Mouse (Mus musculus): ENCODE measurements around the gene Rps6ka4. TPM values are rescaled to one million over a fixed set of nuclear protein-coding genes. Genes with fewer than 3 reads are reported as not detected.

Rps6ka4 gene
- total and polyA plus RNA-seq, 3 experiments = 12.9 to 17.9 (median 15.9) TPM

DNA sequence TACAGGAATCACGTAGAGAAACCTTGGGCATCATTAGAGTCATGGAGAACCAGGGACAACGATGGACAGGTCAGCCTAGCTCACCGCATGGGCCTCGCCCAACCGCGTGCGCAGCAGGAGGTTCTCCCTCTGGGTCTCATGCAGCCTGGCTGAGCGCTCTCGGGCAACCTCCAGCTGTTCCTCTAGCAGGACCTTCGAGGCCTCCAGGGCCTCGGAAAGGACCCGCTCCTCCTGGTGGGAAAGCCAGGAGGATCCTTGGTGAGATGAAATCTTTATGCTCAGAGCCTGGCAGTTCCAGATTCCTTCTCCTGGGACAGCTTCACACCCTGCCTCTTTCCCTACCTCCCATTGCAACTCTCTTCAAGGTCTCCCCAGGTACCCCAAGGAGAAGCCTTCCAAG is 14.2 kb upstream of the Rps6ka4 start:
- no peaks in the 10 kb centered on the region for H3K36me3 ChIP-seq (ENCODE audit: control insufficient read depth, insufficient read depth, low read length)
- WGBS = 91% methylated on average over 12 of the region's 12 CpGs
- H3K9ac ChIP-seq (ENCODE audit: low read depth, low read length) = no peak overlapping the region
- intact Hi-C loops (cut with DNase I) = no loop called here
- no peaks in the 10 kb centered on the region for H3K27me3 ChIP-seq (ENCODE audit: control insufficient read depth, insufficient read depth, low read length)
- 0 out of 2 replicates have a peak, but pooled peaks cover 2% of the 10 kb centered on the region for H3K4me1 ChIP-seq (ENCODE audit: control insufficient read depth, insufficient read depth, low read length)
- no peak for TF ChIP-seq CTCF (IDR thresholded peaks at IDR 0.05)
- TF ChIP-seq POLR2A (IDR thresholded peaks at IDR 0.05; ENCODE audit: insufficient read depth, low read depth, low read length) = no peak
- DNase-seq = no peak
- no peak overlapping the region for H3K27ac ChIP-seq
- no peaks in the 10 kb centered on the region for H3K79me2 ChIP-seq (replicated peaks; ENCODE audit: control insufficient read depth, insufficient read depth, low read length)
- H3K4me3 ChIP-seq = no peak overlapping the region

DNA sequence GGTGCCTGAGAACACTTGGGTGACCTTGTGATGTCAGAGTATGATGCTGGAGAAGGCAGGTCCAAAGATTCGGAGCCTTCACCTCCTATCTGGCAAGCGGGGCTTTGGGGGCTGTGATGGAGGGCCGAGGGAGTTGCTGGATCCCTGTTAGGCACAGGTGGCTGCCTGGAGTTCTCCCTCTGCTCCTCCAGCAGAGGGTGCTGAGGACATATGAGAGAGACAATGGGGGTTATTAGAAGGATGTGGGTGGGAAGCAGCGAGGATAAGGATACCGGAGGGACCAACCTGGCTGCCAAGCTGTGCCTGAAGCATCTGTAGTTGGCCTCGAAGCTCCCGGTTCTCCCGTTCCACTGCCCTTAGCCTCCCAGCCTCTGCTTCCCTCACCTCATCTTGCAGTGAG is 13.5 kb upstream of the Rps6ka4 start:
- DNase-seq = no peak
- H3K4me3 ChIP-seq = no peak overlapping the region
- TF ChIP-seq CTCF (IDR thresholded peaks at IDR 0.05) (peak; percentile 40), POLR2A (IDR thresholded peaks at IDR 0.05; ENCODE audit: insufficient read depth, low read depth, low read length) (no peak)
- 59% methylated on average over 8 of the region's 8 CpGs for WGBS
- no peak overlapping the region for H3K9ac ChIP-seq (ENCODE audit: low read depth, low read length)
- H3K4me1 ChIP-seq (ENCODE audit: control insufficient read depth, insufficient read depth, low read length) = 0 out of 2 replicates have a peak, but pooled peaks cover 2% of the 10 kb centered on the region
- no peaks in the 10 kb centered on the region for H3K79me2 ChIP-seq (replicated peaks; ENCODE audit: control insufficient read depth, insufficient read depth, low read length)
- H3K27ac ChIP-seq = no peak overlapping the region
- H3K36me3 ChIP-seq (ENCODE audit: control insufficient read depth, insufficient read depth, low read length) = no peaks in the 10 kb centered on the region
- intact Hi-C loops (cut with DNase I) = no loop called here
- no peaks in the 10 kb centered on the region; the same call in 1 of the 2 replicates for H3K27me3 ChIP-seq (ENCODE audit: control insufficient read depth, insufficient read depth, low read length)

DNA sequence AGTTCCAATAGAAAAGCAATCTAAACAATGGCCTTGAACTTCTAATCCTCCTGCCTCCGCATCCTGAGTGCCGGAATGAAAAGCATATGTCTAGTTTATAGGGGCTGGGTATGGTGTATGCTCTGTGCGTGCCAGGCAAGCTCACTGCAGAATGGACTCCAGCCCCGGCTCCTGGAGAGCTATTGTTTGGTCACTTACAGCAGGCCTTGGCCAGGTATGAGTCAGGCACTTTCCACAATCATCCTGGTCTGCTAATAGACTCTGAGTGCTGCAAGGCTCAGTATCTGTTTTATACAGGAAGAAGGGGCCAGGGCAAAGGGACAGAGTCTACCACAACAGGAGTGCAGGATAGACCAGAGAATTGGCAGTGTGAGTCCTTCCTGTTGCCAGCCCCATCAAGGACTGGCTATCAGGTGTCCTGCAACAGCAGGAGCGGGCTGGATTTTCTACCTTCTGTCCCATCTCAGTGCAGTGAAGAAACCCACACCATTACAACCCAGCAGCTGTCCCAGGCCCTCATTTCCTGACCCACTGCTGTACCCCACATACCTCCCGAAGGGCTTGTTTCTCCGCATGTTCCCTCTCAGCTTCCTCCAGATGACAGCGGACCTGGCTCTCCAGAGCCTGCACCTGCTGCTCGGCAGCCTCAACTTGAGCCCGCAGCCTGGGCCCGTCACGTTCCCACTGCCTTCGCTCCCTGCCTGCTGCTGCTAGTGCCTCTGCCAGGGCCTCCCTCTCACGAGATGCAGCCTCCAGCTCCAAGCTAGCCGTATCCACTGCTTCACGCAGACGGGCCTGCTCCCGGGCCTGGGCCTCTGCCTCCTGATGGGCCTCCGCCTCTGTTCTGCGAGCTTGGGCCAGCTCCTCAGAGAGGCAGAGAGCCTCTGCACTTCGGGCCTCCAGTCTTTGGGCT is 12.2 kb upstream of the Rps6ka4 start:
- Histone ChIP-seq H3K9ac (ENCODE audit: low read depth, low read length) (no peak overlapping the region), H3K27ac (no peak overlapping the region), H3K27me3 (ENCODE audit: control insufficient read depth, insufficient read depth, low read length) (peaks cover 8% of the 10 kb centered on the region), H3K36me3 (ENCODE audit: control insufficient read depth, insufficient read depth, low read length) (no peaks in the 10 kb centered on the region), H3K4me3 (no peak overlapping the region), H3K79me2 (replicated peaks; ENCODE audit: control insufficient read depth, insufficient read depth, low read length) (no peaks in the 10 kb centered on the region), H3K4me1 (ENCODE audit: control insufficient read depth, insufficient read depth, low read length) (peaks cover 2% of the 10 kb centered on the region; the same call in 1 of the 2 replicates)
- intact Hi-C loops (cut with DNase I) = no loop called here
- TF ChIP-seq CTCF (IDR thresholded peaks at IDR 0.05) (no peak), EP300 (IDR thresholded peaks at IDR 0.05; ENCODE audit: insufficient read depth, low read depth, low read length) (no peak), POLR2A (IDR thresholded peaks at IDR 0.05; ENCODE audit: insufficient read depth, low read depth, low read length) (no peak)
- no peak for DNase-seq
- WGBS = 90% methylated on average over 21 of the region's 21 CpGs

DNA sequence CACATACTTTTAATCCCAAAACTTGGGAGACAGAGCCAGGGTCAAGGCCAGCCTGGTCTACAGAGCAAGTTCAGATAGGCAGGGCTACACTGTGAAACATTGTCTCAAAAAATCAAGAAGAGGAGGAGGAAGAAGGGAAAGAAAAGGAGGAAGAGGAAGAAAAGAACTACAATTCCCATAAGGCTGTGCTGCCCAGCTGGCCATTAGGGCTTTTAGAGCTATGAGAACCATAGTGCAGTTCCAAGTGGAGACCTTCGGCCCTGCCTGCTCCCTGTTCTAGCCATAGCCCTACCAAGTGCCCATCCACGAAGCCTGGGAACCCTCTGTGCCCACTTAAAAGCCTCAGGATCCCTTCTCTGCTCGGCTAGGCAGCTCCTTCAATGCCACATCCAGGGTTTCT is 11.1 kb upstream of the Rps6ka4 start:
- TF ChIP-seq POLR2A (IDR thresholded peaks at IDR 0.05; ENCODE audit: insufficient read depth, low read depth, low read length) (no peak), EP300 (IDR thresholded peaks at IDR 0.05; ENCODE audit: insufficient read depth, low read depth, low read length) (no peak), CTCF (IDR thresholded peaks at IDR 0.05) (no peak)
- peaks cover 10% of the 10 kb centered on the region for H3K27me3 ChIP-seq (ENCODE audit: control insufficient read depth, insufficient read depth, low read length)
- no peaks in the 10 kb centered on the region for H3K79me2 ChIP-seq (replicated peaks; ENCODE audit: control insufficient read depth, insufficient read depth, low read length)
- no peak for DNase-seq
- no peaks in the 10 kb centered on the region for H3K36me3 ChIP-seq (ENCODE audit: control insufficient read depth, insufficient read depth, low read length)
- H3K4me1 ChIP-seq (ENCODE audit: control insufficient read depth, insufficient read depth, low read length) = peaks cover 2% of the 10 kb centered on the region; the same call in 1 of the 2 replicates
- intact Hi-C loops (cut with DNase I) = no loop called here
- no peak overlapping the region for H3K27ac ChIP-seq
- 77% methylated on average over 3 of the region's 3 CpGs for WGBS
- no peak overlapping the region for H3K9ac ChIP-seq (ENCODE audit: low read depth, low read length)
- H3K4me3 ChIP-seq = no peak overlapping the region

DNA sequence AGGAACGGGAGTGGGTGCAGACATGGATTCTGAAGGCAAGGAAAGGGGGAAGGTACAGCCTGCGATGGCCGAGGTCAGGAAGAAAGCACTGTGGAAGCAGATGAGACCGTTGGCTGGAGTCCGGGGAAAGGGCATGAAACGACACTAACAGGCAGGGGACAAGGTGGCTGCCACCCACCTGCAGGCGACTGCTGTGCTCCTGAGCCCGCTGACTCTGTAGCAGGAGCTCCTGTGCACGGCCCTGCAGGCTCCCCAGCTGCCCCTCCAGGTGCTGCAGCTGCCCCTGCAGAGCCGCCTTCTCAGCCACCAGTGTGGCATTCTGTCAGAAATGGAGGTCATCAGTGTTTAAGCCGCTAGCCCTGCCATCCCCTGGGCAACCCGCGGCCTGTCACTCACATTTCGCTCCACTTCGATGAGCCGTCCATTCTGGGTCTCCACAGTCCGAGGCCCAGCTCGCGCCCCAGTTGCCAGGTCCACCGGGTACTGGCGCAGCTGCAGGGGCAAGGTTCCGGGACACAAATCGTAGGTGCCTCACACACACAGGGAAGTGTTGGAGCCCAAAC is 9.2 kb upstream of the Rps6ka4 start:
- H3K27me3 ChIP-seq (ENCODE audit: control insufficient read depth, insufficient read depth, low read length) = peaks cover 10% of the 10 kb centered on the region
- no peaks in the 10 kb centered on the region for H3K36me3 ChIP-seq (ENCODE audit: control insufficient read depth, insufficient read depth, low read length)
- TF ChIP-seq POLR2A (IDR thresholded peaks at IDR 0.05; ENCODE audit: insufficient read depth, low read depth, low read length) = no peak
- no peak for TF ChIP-seq CTCF (IDR thresholded peaks at IDR 0.05)
- no peak for TF ChIP-seq EP300 (IDR thresholded peaks at IDR 0.05; ENCODE audit: insufficient read depth, low read depth, low read length)
- H3K27ac ChIP-seq = no peak overlapping the region
- H3K4me3 ChIP-seq = no peak overlapping the region
- H3K4me1 ChIP-seq (ENCODE audit: control insufficient read depth, insufficient read depth, low read length) = no peaks in the 10 kb centered on the region; the same call in 1 of the 2 replicates
- intact Hi-C loops (cut with DNase I) = no loop called here
- DNase-seq = no peak
- no peaks in the 10 kb centered on the region for H3K79me2 ChIP-seq (replicated peaks; ENCODE audit: control insufficient read depth, insufficient read depth, low read length)
- 76% methylated on average over 23 of the region's 23 CpGs for WGBS
- H3K9ac ChIP-seq (ENCODE audit: low read depth, low read length) = no peak overlapping the region
